Mouse (Mus musculus): ENCODE measurements around the gene H2-Ke6.
"Not testable (repeated sequence)": the region's sequence is repeated elsewhere in the genome, so short reads cannot be mapped to it uniquely, and the experiment has no call there.

- not testable (repeated sequence) for TF ChIP-seq POLR2A (IDR thresholded peaks at IDR 0.05; ENCODE audit: borderline replicate concordance, extremely low read depth, low read depth, low read length); CTCF (IDR thresholded peaks at IDR 0.05; ENCODE audit: insufficient read depth, low read length)
Observed at GRCm38 (mm10) chr17:34000796-34001195, 27.1 kb downstream of the H2-Ke6 start.
